Mouse (Mus musculus) myocyte (in vitro differentiated cells): ENCODE measurements around the gene Gm21915. TPM values are rescaled to one million over a fixed set of nuclear protein-coding genes. Genes with fewer than 3 reads are reported as not detected.

ENCODE experiments used
- H3K27me3 ChIP-seq: one replicate; pipeline ENCODE4 v1.6.1; 2011; ENCODE audit not compliant: control insufficient read depth, insufficient read depth, insufficient read length
- H3K36me3 ChIP-seq: one replicate; pipeline ENCODE4 v1.6.1; 2011; ENCODE audit not compliant: control insufficient read depth, insufficient read depth
- H3K4me2 ChIP-seq: one replicate; pipeline ENCODE4 v1.6.1; 2011; ENCODE audit warnings: low read depth, control low read depth
- H3K4me3 ChIP-seq: one replicate; pipeline ENCODE4 v1.5.1; 2011; ENCODE audit warnings: mild to moderate bottlenecking, control low read depth, moderate library complexity
- H3K79me2 ChIP-seq: one replicate; pipeline ENCODE4 v1.6.1; 2011; ENCODE audit not compliant: control insufficient read depth, insufficient read depth
- H3ac ChIP-seq: one replicate; pipeline ENCODE4 v1.6.1; 2011; ENCODE audit not compliant: control insufficient read depth, insufficient read length
- CEBPB ChIP-seq: IDR thresholded peaks from 2 replicates; pipeline ENCODE4 v1.6.1; 2011; ENCODE audit warnings: mild to moderate bottlenecking, moderate library complexity; ENCODE audit not compliant: poor library complexity, insufficient read depth, severe bottlenecking
- E2F4 ChIP-seq: IDR thresholded peaks from one replicate; pipeline ENCODE4 v1.6.1; 2011; ENCODE audit warnings: mild to moderate bottlenecking, control low read depth, moderate library complexity; ENCODE audit not compliant: insufficient read depth
- MAX ChIP-seq: IDR thresholded peaks from one replicate; pipeline ENCODE4 v1.6.1; 2011; ENCODE audit warnings: low read depth, mild to moderate bottlenecking, control low read depth
- MYOD1 ChIP-seq, 3 experiments: IDR thresholded peaks; one replicate each; pipeline ENCODE4 v1.6.1; 2011; ENCODE audit warnings: control low read depth in 2 of 3, low read depth in 2 of 3, mild to moderate bottlenecking in 2 of 3, moderate library complexity in 1 of 3; ENCODE audit not compliant: insufficient read length in 2 of 3, control insufficient read depth in 1 of 3
- MYOG ChIP-seq, 3 experiments: IDR thresholded peaks; one replicate each; pipeline ENCODE4 v1.6.1; 2011; ENCODE audit warnings: control low read depth in 2 of 3, low read depth in 2 of 3, mild to moderate bottlenecking in 2 of 3; ENCODE audit not compliant: insufficient read length in 2 of 3, control insufficient read depth in 1 of 3, insufficient read depth in 1 of 3
- POLR2A ChIP-seq: IDR thresholded peaks from one replicate; pipeline ENCODE4 v1.6.1; 2011; ENCODE audit warnings: low read depth, mild to moderate bottlenecking, control low read depth, moderate library complexity; ENCODE audit not compliant: insufficient read length
- POLR2AphosphoS2 ChIP-seq: IDR thresholded peaks from one replicate; pipeline ENCODE4 v1.6.1; 2011; ENCODE audit warnings: low read depth, control low read depth; ENCODE audit not compliant: insufficient read length
- REST ChIP-seq: IDR thresholded peaks from one replicate; pipeline ENCODE4 v1.6.1; 2011; ENCODE audit warnings: mild to moderate bottlenecking, control low read depth, moderate library complexity; ENCODE audit not compliant: insufficient read depth, insufficient read length
- SRF ChIP-seq: IDR thresholded peaks from one replicate; pipeline ENCODE4 v1.6.1; 2011; ENCODE audit warnings: low read depth; ENCODE audit not compliant: control insufficient read depth, insufficient read length
- TCF12 ChIP-seq: IDR thresholded peaks from one replicate; pipeline ENCODE4 v1.6.1; 2011; ENCODE audit warnings: mild to moderate bottlenecking, control low read depth; ENCODE audit not compliant: poor library complexity, insufficient read depth, severe bottlenecking
- TCF3 ChIP-seq: IDR thresholded peaks from one replicate; pipeline ENCODE4 v1.6.1; 2011; ENCODE audit warnings: low read depth, control low read depth; ENCODE audit not compliant: insufficient read length
- USF1 ChIP-seq: IDR thresholded peaks from one replicate; pipeline ENCODE4 v1.6.1; 2011; ENCODE audit warnings: low read depth, mild to moderate bottlenecking, control low read depth, moderate library complexity
- polyA plus RNA-seq: library from polyadenylated mRNA; unstranded; fragments of >200 nt; fragmentation: generic; extraction: Trizol; gene quantifications from one replicate; pipeline ENCODE4 v1.2.1, GENCODE M21; 2012; ENCODE audit warnings: missing spikeins

Gm21915 gene
- polyA plus RNA-seq, 1 experiment, result not detected

- Histone ChIP-seq H3ac (no peak overlapping the region), H3K27me3 (no peaks in the 10 kb centered on the region), H3K79me2 (no peaks in the 10 kb centered on the region), H3K36me3 (no peaks in the 10 kb centered on the region), H3K4me3 (no peak overlapping the region), H3K4me2 (no peak overlapping the region)
- TF ChIP-seq REST (no peak), USF1 (no peak)
These were observed 8.2 kb downstream of the Gm21915 start for GRCm38 (mm10) chr9:40678653-40679052.

- Histone ChIP-seq H3K4me3 (peak within 1 kb of the TSS; percentile 39), H3K36me3 (no peaks in the 10 kb centered on the region), H3K27me3 (no peaks in the 10 kb centered on the region), H3K4me2 (peak within 1 kb of the TSS; percentile 80), H3ac (peak within 1 kb of the TSS; percentile 3), H3K79me2 (peaks cover 5% of the 10 kb centered on the region)
- TF ChIP-seq REST (no peak), MAX (no peak), E2F4 (no peak), TCF3 (no peak), POLR2AphosphoS2 (no peak), MYOD1 (IDR thresholded peaks at IDR 0.05; ENCODE audit: control insufficient read depth in 1 of 3, insufficient read length in 2 of 3, low read depth in 2 of 3) (no peak), USF1 (no peak), SRF (no peak)
These were observed 15.5 kb downstream of the Gm21915 start, which contains the start of gene Clmp for GRCm38 (mm10) chr9:40685801-40686420. Clmp (plus strand) TSS chr9:40685962.

GRCm38 (mm10) chr9:40686421-40686899 is 16.0 kb downstream of the Gm21915 start:
- peak overlapping the region; percentile 39 for H3K4me3 ChIP-seq
- peak overlapping the region; percentile 3 for H3ac ChIP-seq
- H3K4me2 ChIP-seq, result peak overlapping the region; percentile 80
- no peaks in the 10 kb centered on the region for H3K36me3 ChIP-seq
- TF ChIP-seq MYOG (IDR thresholded peaks at IDR 0.05; ENCODE audit: control insufficient read depth in 1 of 3, insufficient read depth in 1 of 3, insufficient read length in 2 of 3, low read depth in 2 of 3) (no peak), TCF12 (no peak), MYOD1 (IDR thresholded peaks at IDR 0.05; ENCODE audit: control insufficient read depth in 1 of 3, insufficient read length in 2 of 3, low read depth in 2 of 3) (no peak), SRF (no peak), MAX (no peak), E2F4 (no peak), POLR2A (no peak), REST (no peak), POLR2AphosphoS2 (no peak), USF1 (no peak), TCF3 (no peak), CEBPB (no peak)
- peaks cover 5% of the 10 kb centered on the region for H3K79me2 ChIP-seq
- no peaks in the 10 kb centered on the region for H3K27me3 ChIP-seq

- Histone ChIP-seq H3ac (peak overlapping the region; percentile 3), H3K79me2 (peaks cover 5% of the 10 kb centered on the region), H3K4me2 (peak overlapping the region; percentile 80), H3K36me3 (no peaks in the 10 kb centered on the region), H3K27me3 (no peaks in the 10 kb centered on the region), H3K4me3 (peak overlapping the region; percentile 39)
- no peak for TF ChIP-seq SRF
- no peak for TF ChIP-seq USF1
- no peak for TF ChIP-seq CEBPB
- no peak for TF ChIP-seq REST
- no peak for TF ChIP-seq MYOG (IDR thresholded peaks at IDR 0.05; ENCODE audit: control insufficient read depth in 1 of 3, insufficient read depth in 1 of 3, insufficient read length in 2 of 3, low read depth in 2 of 3)
- no peak for TF ChIP-seq E2F4
- TF ChIP-seq MAX, result no peak
These were observed 16.6 kb downstream of the Gm21915 start for GRCm38 (mm10) chr9:40687053-40687452.

GRCm38 (mm10) chr9:40687553-40687952 is 17.1 kb downstream of the Gm21915 start:
- Histone ChIP-seq H3ac (no peak overlapping the region), H3K4me3 (peak overlapping the region; percentile 39), H3K79me2 (peaks cover 5% of the 10 kb centered on the region), H3K36me3 (no peaks in the 10 kb centered on the region), H3K27me3 (no peaks in the 10 kb centered on the region), H3K4me2 (no peak overlapping the region)
- TF ChIP-seq REST (no peak), MYOD1 (IDR thresholded peaks at IDR 0.05; ENCODE audit: control insufficient read depth in 1 of 3, insufficient read length in 2 of 3, low read depth in 2 of 3) (no peak), CEBPB (no peak), MAX (no peak)
